In the genomic region with DNA sequence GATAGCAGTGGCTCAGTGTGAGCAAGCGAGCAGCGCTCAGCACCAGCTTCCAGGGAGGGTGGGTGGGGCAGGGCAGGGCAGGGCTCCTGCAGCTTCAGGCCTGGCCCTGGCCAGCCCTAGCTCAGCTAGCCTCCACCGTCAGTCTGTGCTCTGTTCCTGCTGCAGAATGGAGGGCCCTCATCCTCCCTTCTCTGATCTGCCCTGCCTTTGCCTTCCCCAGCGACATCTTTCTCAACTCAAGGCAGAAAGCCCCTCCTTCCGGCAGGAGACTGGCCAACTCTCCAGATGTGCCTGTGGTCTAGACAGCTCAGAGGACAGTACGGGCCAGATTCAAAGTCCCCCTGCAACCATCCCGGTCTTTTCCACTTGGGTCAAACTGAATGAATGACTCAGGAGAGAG, we compare ENCODE assay signal across 14 mouse cellular contexts. TPM values are rescaled to one million over a fixed set of nuclear protein-coding genes. Genes with fewer than 3 reads are reported as not detected.
A peak's percentile ranks its signal among the peaks of the same experiment; 100 is the strongest.
DNase-seq lines count a peak whose midpoint lies in the region; ATAC-seq and TF ChIP-seq lines count a peak whose summit lies in the region.
"Had no signal": no experiment of that assay in that cellular context is flagged by ENCODE, and none has a peak within 500 bp of the region (broad histone marks: within the 10 kb centered on the region; RNA-seq: fewer than 3 reads in every experiment).

No protein-coding gene starts in this region.

- H3K4me2 ChIP-seq in intestine, embryonic 14.5 days (ENCODE audit: low read length) = no peak overlapping the region
- no peak overlapping the region for H3K4me2 ChIP-seq in stomach, embryonic 14.5 days (replicated peaks; ENCODE audit: low read depth, low read length)

- H3K9ac ChIP-seq in intestine, embryonic 14.5 days (ENCODE audit: low read length) = no peak overlapping the region
- no peak overlapping the region for H3K9ac ChIP-seq in stomach, embryonic 14.5 days (replicated peaks; ENCODE audit: low read depth, low read length)
- H3K9ac ChIP-seq: neural tube, embryonic 12.5 days had no signal

- peak overlapping the region; percentile 97 for H3K27ac ChIP-seq in layer of hippocampus, adult 2 months
- no peak overlapping the region for H3K27ac ChIP-seq in intestine, embryonic 14.5 days (ENCODE audit: low read depth)
- H3K27ac ChIP-seq in stomach, embryonic 14.5 days (ENCODE audit: low read length) = no peak overlapping the region; the same call in 1 of the 2 replicates
- H3K27ac ChIP-seq: neural tube, embryonic 12.5 days had no signal

- peak; percentile 44; the same call in 1 of the 2 replicates for ATAC-seq in intestine, embryonic 14.5 days (replicated peaks; ENCODE audit: low FRiP score, low TSS enrichment, low read depth)
- ATAC-seq in stomach, embryonic 14.5 days (ENCODE audit: insufficient number of reproducible peaks, insufficient read depth, low FRiP score, low read depth) = peak; percentile 40; the same call in 1 of the 2 replicates

- H3K27me3 ChIP-seq in intestine, embryonic 14.5 days (replicated peaks; ENCODE audit: control insufficient read depth, insufficient read depth, low read length) = no peaks in the 10 kb centered on the region
- no peaks in the 10 kb centered on the region for H3K27me3 ChIP-seq in stomach, embryonic 14.5 days (ENCODE audit: control insufficient read depth, insufficient read depth, low read length)
- H3K27me3 ChIP-seq: neural tube, embryonic 12.5 days had no signal

- WGBS in intestine, embryonic 14.5 days = 32% methylated on average over 7 of the region's 7 CpGs
- 32% methylated on average over 7 of the region's 7 CpGs for WGBS in stomach, embryonic 14.5 days

- no peaks in the 10 kb centered on the region for H3K36me3 ChIP-seq in intestine, embryonic 14.5 days (ENCODE audit: control insufficient read depth, insufficient read depth, low read length)
- H3K36me3 ChIP-seq in stomach, embryonic 14.5 days (ENCODE audit: control insufficient read depth, insufficient read depth, low read length) = no peaks in the 10 kb centered on the region
- H3K36me3 ChIP-seq: G1E; hindbrain, embryonic 13.5 days; neural tube, embryonic 12.5 days had no signal

- H3K4me1 ChIP-seq in intestine, embryonic 14.5 days (replicated peaks; ENCODE audit: control insufficient read depth, insufficient read depth, low read length) = peaks cover 11% of the 10 kb centered on the region
- H3K4me1 ChIP-seq in stomach, embryonic 14.5 days (ENCODE audit: control insufficient read depth, insufficient read depth, low read length) = peaks cover 25% of the 10 kb centered on the region

- H3K4me3 ChIP-seq in layer of hippocampus, adult 2 months = peak overlapping the region; percentile 57
- H3K4me3 ChIP-seq in intestine, embryonic 14.5 days (ENCODE audit: low read depth, low read length) = no peak overlapping the region
- no peak overlapping the region for H3K4me3 ChIP-seq in stomach, embryonic 14.5 days (ENCODE audit: low read depth, low read length)
- H3K4me3 ChIP-seq: hindbrain, embryonic 13.5 days; neural tube, embryonic 12.5 days had no signal

- DNase-seq in cerebellum, adult 11-12 months = peak; percentile 49
- no peak for DNase-seq in cerebellum, postnatal 14 days
- DNase-seq in layer of hippocampus, adult 2 months (ENCODE audit: low spot score in 2 of 2) = no peak
- DNase-seq in layer of hippocampus, postnatal 14 days (ENCODE audit: low spot score in 2 of 2) = no peak
- no peak for DNase-seq in intestine, embryonic 14.5 days (ENCODE audit: low spot score)
- DNase-seq in adrenal gland, postnatal 36 days = no peak
- DNase-seq in thymus, adult 18-20 months = no peak
- DNase-seq: adrenal gland, adult 8-10 months; right cerebral cortex, postnatal 4 days; thymus, postnatal 4 days had no signal

- H3K9me3 ChIP-seq in intestine, embryonic 14.5 days (ENCODE audit: control insufficient read depth, low read length) = no peaks in the 10 kb centered on the region
- H3K9me3 ChIP-seq in stomach, embryonic 14.5 days (ENCODE audit: control insufficient read depth, low read depth, low read length) = no peaks in the 10 kb centered on the region
- H3K9me3 ChIP-seq: G1E; hindbrain, embryonic 13.5 days; neural tube, embryonic 12.5 days had no signal

- TF ChIP-seq CTCF in layer of hippocampus, adult 2 months (conservative IDR thresholded peaks at IDR 0.05) = no peak

RNA-seq across cellular contexts. Expression of gene Prkag2, which starts 42.0 kb away (rescaled TPM):
- 100 to 1,000 TPM; 177 to 193 TPM for total RNA-seq in layer of hippocampus, adult 2 months (2021)
- total RNA-seq in layer of hippocampus, postnatal 14 days (2021) = 100 to 1,000 TPM; 151 to 155 TPM
- 52.1 and 54.0 TPM in 2 replicates for polyA plus RNA-seq in intestine, embryonic 14.5 days (2014; fragmentation: Nextera tagmentation; extraction: Ambion mirVana)
- 54.7 and 55.2 TPM in 2 replicates for polyA plus RNA-seq in stomach, embryonic 14.5 days (2014; fragmentation: Nextera tagmentation; extraction: Ambion mirVana)
- total RNA-seq in adrenal gland, postnatal 36 days (2021) = 10 to 100 TPM; 36.8 to 42.7 TPM
- total RNA-seq: G1E had no signal
- polyA plus RNA-seq: G1E had no signal
